Mouse (Mus musculus): ENCODE measurements at regions not wholly inside any gene's neighbourhood (a gene's known extent, or its start where the extent isn't known, plus 50 kb on each side); places are given as distances from the start of the nearest gene placed in this dataset.

DNA sequence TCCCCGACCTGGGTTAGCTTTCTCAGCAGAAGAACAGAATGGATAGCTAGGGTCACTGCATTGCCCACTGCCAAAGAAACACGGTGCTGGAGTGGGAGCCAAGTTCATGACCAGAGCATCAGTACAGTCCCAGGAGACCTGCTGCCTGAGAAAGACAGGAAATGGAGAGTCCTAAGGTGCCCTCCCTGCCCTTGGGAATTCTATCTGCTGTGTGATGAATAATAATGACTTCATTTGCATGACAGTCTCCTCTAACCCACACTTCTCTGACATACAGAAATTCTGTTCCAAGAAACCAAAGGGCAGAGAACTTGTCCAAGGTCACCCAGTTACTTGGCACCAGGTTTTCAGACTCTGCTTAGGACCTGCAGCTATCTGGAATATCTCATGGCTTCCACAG, 138.1 kb downstream of the Mycn start:
- H3K27ac ChIP-seq (ENCODE audit: low read depth, low read length): no peak overlapping the region
- no peaks in the 10 kb centered on the region for H3K36me3 ChIP-seq (ENCODE audit: control insufficient read depth, insufficient read depth, low read length)
- no peak overlapping the region for H3K4me3 ChIP-seq (ENCODE audit: low read length)
- WGBS: 31% methylated on average over 2 of the region's 2 CpGs
- H3K9me3 ChIP-seq (ENCODE audit: control insufficient read depth, low read length): no peaks in the 10 kb centered on the region
- no peak overlapping the region for H3K9ac ChIP-seq (ENCODE audit: low read depth, low read length)
- ATAC-seq: no peak
- H3K27me3 ChIP-seq (replicated peaks; ENCODE audit: control insufficient read depth, insufficient read depth, low read length): 0 out of 2 replicates have a peak, but pooled peaks cover 3% of the 10 kb centered on the region
- no peak overlapping the region for H3K4me2 ChIP-seq (ENCODE audit: low read length)
- peaks cover 3% of the 10 kb centered on the region; the same call in 1 of the 2 replicates for H3K4me1 ChIP-seq (ENCODE audit: control insufficient read depth, insufficient read depth, low read depth, low read length)

DNA sequence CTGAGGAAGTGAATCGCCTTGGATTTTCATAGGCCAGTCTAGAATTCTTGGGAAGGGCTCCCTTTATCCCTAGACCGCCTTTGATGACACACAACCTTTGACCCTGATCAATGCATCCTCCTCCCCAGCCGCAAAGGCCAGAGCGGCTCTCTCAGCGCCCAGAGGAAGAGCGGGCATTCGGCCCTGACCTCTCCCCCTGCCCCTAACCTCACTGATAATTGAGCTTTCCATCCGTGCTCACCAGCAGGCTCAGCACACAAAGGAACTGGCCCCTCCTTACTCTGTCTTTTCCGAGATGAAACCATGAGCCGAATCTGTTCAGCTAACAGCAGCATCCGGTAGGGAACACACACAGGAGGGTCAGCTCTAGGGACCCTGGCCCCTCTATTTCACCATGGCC, 139.3 kb downstream of the Mycn start:
- Histone ChIP-seq H3K27ac (ENCODE audit: low read depth, low read length) (no peak overlapping the region), H3K9me3 (ENCODE audit: control insufficient read depth, low read length) (no peaks in the 10 kb centered on the region), H3K4me1 (ENCODE audit: control insufficient read depth, insufficient read depth, low read depth, low read length) (peaks cover 3% of the 10 kb centered on the region; the same call in 1 of the 2 replicates), H3K4me3 (ENCODE audit: low read length) (no peak overlapping the region), H3K36me3 (ENCODE audit: control insufficient read depth, insufficient read depth, low read length) (no peaks in the 10 kb centered on the region), H3K27me3 (replicated peaks; ENCODE audit: control insufficient read depth, insufficient read depth, low read length) (0 out of 2 replicates have a peak, but pooled peaks cover 3% of the 10 kb centered on the region), H3K4me2 (ENCODE audit: low read length) (no peak overlapping the region), H3K9ac (ENCODE audit: low read depth, low read length) (peak overlapping the region; percentile 22; the same call in 1 of the 2 replicates)
- no peak for ATAC-seq
- WGBS: 12% methylated on average over 11 of the region's 11 CpGs

DNA sequence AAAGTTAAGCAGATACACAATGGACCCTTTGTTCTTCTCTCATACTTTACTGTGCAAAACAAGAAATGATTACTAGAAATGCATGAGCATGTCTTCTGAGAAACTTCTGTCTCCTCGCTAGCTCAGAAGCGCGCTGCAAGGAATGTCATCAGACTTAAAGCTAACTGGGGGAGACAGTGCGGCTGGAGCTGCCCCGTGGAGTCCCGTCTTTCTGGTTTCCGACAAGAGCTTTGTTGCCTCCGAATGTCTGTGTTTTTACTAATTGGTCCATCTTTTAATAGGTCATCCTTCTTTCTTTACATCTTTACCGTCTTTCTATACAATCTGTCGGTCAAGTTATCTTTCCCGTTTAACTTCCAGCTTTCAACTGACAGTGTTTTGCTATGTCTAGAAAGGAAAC, 140.0 kb downstream of the Mycn start:
- no peaks in the 10 kb centered on the region for H3K9me3 ChIP-seq (ENCODE audit: control insufficient read depth, low read length)
- H3K9ac ChIP-seq (ENCODE audit: low read depth, low read length): no peak overlapping the region
- ATAC-seq: no peak
- H3K27ac ChIP-seq (ENCODE audit: low read depth, low read length): no peak overlapping the region
- no peak overlapping the region for H3K4me3 ChIP-seq (ENCODE audit: low read length)
- H3K4me1 ChIP-seq (ENCODE audit: control insufficient read depth, insufficient read depth, low read depth, low read length): peaks cover 3% of the 10 kb centered on the region; the same call in 1 of the 2 replicates
- H3K4me2 ChIP-seq (ENCODE audit: low read length): no peak overlapping the region; the same call in 1 of the 2 replicates
- WGBS: 40% methylated on average over 11 of the region's 11 CpGs
- 0 out of 2 replicates have a peak, but pooled peaks cover 3% of the 10 kb centered on the region for H3K27me3 ChIP-seq (replicated peaks; ENCODE audit: control insufficient read depth, insufficient read depth, low read length)
- H3K36me3 ChIP-seq (ENCODE audit: control insufficient read depth, insufficient read depth, low read length): no peaks in the 10 kb centered on the region

DNA sequence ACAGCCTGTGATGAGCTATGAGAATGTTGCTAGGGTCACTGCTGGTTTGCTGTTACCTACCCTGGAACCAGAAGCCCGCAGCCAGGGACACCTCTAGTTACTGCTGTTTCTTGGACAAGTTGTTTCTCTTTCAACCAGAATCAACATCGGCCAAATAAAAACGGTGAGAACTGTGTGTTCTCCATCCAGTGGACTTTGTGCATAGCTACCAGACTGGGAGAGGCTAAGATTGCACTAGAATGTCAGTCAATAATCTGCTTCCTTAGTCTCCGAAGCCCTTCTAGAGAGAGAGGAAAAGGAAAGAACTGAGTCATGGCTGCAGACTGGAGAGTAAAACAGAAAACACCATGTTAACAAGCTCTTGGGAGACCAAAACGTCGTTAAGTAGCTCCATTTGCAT, 141.6 kb downstream of the Mycn start:
- Histone ChIP-seq H3K4me2 (ENCODE audit: low read length) (no peak overlapping the region), H3K27me3 (replicated peaks; ENCODE audit: control insufficient read depth, insufficient read depth, low read length) (0 out of 2 replicates have a peak, but pooled peaks cover 3% of the 10 kb centered on the region), H3K9ac (ENCODE audit: low read depth, low read length) (no peak overlapping the region), H3K9me3 (ENCODE audit: control insufficient read depth, low read length) (no peaks in the 10 kb centered on the region), H3K4me1 (ENCODE audit: control insufficient read depth, insufficient read depth, low read depth, low read length) (peaks cover 3% of the 10 kb centered on the region; the same call in 1 of the 2 replicates), H3K36me3 (ENCODE audit: control insufficient read depth, insufficient read depth, low read length) (no peaks in the 10 kb centered on the region), H3K27ac (ENCODE audit: low read depth, low read length) (no peak overlapping the region), H3K4me3 (ENCODE audit: low read length) (no peak overlapping the region)
- no peak for ATAC-seq
- WGBS: 95% methylated on average over 6 of the region's 6 CpGs

DNA sequence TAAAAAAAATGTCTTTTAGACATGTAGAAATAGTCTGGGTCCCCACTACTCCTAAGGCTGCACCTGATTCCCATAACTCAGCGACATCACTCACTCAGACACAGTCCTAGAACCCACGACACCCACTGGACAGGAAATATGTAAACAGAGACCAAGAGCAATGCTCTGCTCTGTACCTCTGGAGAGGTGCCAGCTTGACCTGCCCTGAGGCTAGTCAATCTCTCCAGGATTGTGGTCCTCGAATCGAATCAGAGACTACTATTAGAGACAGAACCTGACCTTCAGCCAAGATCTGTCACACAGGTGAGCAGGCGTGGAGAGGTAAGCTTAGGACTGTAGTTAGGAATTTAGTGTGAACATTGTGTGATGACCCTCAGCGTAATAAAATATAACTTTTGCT, 152.7 kb downstream of the Mycn start:
- H3K27ac ChIP-seq (ENCODE audit: low read depth, low read length): no peak overlapping the region
- H3K27me3 ChIP-seq (replicated peaks; ENCODE audit: control insufficient read depth, insufficient read depth, low read length): no peaks in the 10 kb centered on the region
- WGBS: 83% methylated on average over 6 of the region's 6 CpGs
- H3K4me2 ChIP-seq (ENCODE audit: low read length): no peak overlapping the region
- H3K36me3 ChIP-seq (ENCODE audit: control insufficient read depth, insufficient read depth, low read length): no peaks in the 10 kb centered on the region
- no peak for ATAC-seq
- H3K9me3 ChIP-seq (ENCODE audit: control insufficient read depth, low read length): no peaks in the 10 kb centered on the region
- no peak overlapping the region for H3K4me3 ChIP-seq (ENCODE audit: low read length)
- H3K9ac ChIP-seq (ENCODE audit: low read depth, low read length): no peak overlapping the region
- H3K4me1 ChIP-seq (ENCODE audit: control insufficient read depth, insufficient read depth, low read depth, low read length): peaks cover 8% of the 10 kb centered on the region

DNA sequence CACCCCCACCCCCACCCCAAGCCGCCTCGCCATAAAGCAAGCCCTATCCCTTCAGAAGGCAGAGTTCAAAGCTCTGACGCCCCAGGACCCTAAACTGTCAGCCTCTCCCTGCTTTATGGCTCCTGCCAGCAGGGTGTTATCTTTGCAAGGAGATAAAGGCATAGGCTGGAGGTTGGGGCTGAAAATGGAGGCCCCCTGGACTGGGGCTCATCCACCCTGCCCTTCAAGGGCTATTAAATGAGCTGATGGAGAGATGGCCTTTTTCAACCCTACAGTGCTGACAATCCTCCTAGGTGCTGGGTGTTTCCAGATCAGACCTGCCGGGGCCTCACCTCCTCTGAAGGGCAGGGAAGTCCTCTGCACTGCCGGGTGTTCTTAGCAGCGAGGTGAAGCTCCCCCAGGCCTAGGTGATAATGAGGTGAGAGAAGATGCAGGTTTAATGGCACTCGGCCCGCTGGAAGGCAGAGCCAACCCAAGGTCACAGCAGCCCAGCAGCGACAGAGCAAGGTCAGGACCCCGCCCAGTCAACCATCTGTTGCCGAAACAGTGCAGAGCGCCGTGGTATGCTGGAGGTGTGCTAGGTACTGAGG, 153.4 kb downstream of the Mycn start:
- 36% methylated on average over 13 of the region's 13 CpGs for WGBS
- H3K27ac ChIP-seq (ENCODE audit: low read depth, low read length): no peak overlapping the region
- H3K9ac ChIP-seq (ENCODE audit: low read depth, low read length): peak overlapping the region; percentile 42; the same call in 1 of the 2 replicates
- no peak overlapping the region; the same call in 1 of the 2 replicates for H3K4me3 ChIP-seq (ENCODE audit: low read length)
- H3K9me3 ChIP-seq (ENCODE audit: control insufficient read depth, low read length): no peaks in the 10 kb centered on the region
- no peaks in the 10 kb centered on the region for H3K36me3 ChIP-seq (ENCODE audit: control insufficient read depth, insufficient read depth, low read length)
- no peaks in the 10 kb centered on the region for H3K27me3 ChIP-seq (replicated peaks; ENCODE audit: control insufficient read depth, insufficient read depth, low read length)
- H3K4me1 ChIP-seq (ENCODE audit: control insufficient read depth, insufficient read depth, low read depth, low read length): peaks cover 8% of the 10 kb centered on the region
- peak overlapping the region; percentile 52 for H3K4me2 ChIP-seq (ENCODE audit: low read length)
- ATAC-seq: peak; percentile 25; the same call in 1 of the 2 replicates

DNA sequence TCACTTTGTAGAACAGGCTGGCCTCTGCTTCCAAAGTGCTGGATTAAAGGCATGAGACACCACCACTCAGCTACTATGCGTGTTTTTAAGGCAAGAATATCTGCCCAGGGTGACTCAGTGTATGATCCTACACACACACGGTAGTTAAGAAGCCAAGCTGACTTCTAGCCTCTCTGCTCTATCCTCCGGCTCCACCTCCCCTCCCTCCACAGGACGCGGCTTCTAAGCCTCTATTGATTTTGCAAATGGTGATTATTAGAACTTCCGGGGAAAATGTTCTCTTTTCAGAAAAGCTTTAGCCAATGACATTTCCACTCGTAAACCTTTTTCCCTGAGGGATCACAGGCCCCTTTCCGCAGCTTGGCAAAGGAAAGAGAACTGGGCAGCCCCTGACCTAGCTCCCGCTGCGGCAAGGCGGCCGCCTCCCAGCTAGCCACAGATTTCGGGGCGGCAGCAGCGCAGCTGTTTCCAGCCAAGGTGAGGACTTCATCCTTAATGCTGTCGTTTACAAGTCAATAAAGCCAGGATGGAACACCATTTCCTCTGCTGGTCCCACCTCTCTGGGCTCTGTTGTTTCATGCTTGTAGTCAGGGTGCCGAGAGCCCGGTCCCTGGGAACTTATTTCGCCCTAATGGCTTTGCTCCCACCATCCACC, 154.0 kb downstream of the Mycn start:
- H3K4me2 ChIP-seq (ENCODE audit: low read length): peak overlapping the region; percentile 52
- no peaks in the 10 kb centered on the region for H3K9me3 ChIP-seq (ENCODE audit: control insufficient read depth, low read length)
- H3K36me3 ChIP-seq (ENCODE audit: control insufficient read depth, insufficient read depth, low read length): no peaks in the 10 kb centered on the region
- H3K4me1 ChIP-seq (ENCODE audit: control insufficient read depth, insufficient read depth, low read depth, low read length): peaks cover 8% of the 10 kb centered on the region
- H3K27me3 ChIP-seq (replicated peaks; ENCODE audit: control insufficient read depth, insufficient read depth, low read length): no peaks in the 10 kb centered on the region
- no peak for ATAC-seq
- peak overlapping the region; percentile 21; the same call in 1 of the 2 replicates for H3K4me3 ChIP-seq (ENCODE audit: low read length)
- no peak overlapping the region for H3K27ac ChIP-seq (ENCODE audit: low read depth, low read length)
- peak overlapping the region; percentile 42; the same call in 1 of the 2 replicates for H3K9ac ChIP-seq (ENCODE audit: low read depth, low read length)
- 10% methylated on average over 19 of the region's 19 CpGs for WGBS

DNA sequence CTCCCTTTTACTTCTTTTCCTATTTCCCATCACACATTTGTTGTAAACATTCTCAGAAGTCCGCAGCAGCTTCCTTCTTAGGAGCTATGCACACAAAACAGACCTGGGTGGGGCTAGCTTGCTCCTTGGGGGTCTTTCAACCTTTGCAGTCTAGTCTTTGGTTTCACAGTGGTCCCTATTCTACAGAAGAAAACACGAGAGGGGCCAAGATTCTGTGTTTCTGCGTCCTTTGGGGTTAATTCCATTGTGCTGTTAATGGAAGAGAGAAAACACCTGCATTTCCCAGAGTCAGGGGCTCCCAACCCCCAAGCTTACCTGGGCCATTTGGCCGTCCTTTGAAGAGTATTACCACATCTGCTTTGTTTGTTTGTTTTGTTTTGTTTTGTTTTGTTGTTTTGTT, 154.6 kb downstream of the Mycn start:
- H3K4me1 ChIP-seq (ENCODE audit: control insufficient read depth, insufficient read depth, low read depth, low read length): peaks cover 8% of the 10 kb centered on the region
- H3K4me2 ChIP-seq (ENCODE audit: low read length): no peak overlapping the region
- H3K9ac ChIP-seq (ENCODE audit: low read depth, low read length): no peak overlapping the region
- no peaks in the 10 kb centered on the region for H3K36me3 ChIP-seq (ENCODE audit: control insufficient read depth, insufficient read depth, low read length)
- ATAC-seq: no peak
- H3K27me3 ChIP-seq (replicated peaks; ENCODE audit: control insufficient read depth, insufficient read depth, low read length): no peaks in the 10 kb centered on the region
- H3K27ac ChIP-seq (ENCODE audit: low read depth, low read length): no peak overlapping the region
- H3K9me3 ChIP-seq (ENCODE audit: control insufficient read depth, low read length): no peaks in the 10 kb centered on the region
- WGBS: 53% methylated on average over 4 of the region's 4 CpGs
- H3K4me3 ChIP-seq (ENCODE audit: low read length): no peak overlapping the region
